Mouse (Mus musculus) NIH3T3 (cell line): ENCODE results near the gene Cpeb2.
A peak's percentile ranks its signal among the peaks of the same experiment; 100 is the strongest.

ENCODE experiments used
- DNase-seq: peaks from one replicate; pipeline ENCODE4 v3.0.0-alpha.2; 2012; ENCODE audit warnings: low read depth

Cpeb2 gene

GRCm38 (mm10) chr5:43239141-43239835, 6.3 kb downstream of the Cpeb2 start:
- no peak for DNase-seq

DNA sequence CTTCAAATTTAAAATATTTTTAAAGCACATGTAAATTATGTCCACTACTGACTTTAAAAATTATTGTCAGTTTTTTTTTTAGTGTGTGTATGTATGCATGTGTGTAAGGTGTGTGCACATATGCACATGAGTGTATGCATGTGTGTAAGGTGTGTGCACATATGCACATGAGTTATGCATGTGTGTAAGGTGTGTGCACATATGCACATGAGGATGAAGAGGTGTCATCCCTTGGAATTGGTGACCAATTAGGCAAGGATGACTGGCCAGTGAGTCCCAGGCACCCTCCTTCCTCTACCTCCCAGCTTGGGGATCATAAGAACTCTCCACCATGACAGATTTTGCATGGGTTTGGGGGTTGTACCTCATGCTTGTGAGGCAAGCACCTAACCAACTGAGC, 7.8 kb downstream of the Cpeb2 start:
- no peak for DNase-seq

GRCm38 (mm10) chr5:43246236-43246635, 13.3 kb downstream of the Cpeb2 start:
- no peak for DNase-seq

- DNase-seq: no peak
Measured at GRCm38 (mm10) chr5:43246954-43247353, 14.0 kb downstream of the Cpeb2 start.

DNA sequence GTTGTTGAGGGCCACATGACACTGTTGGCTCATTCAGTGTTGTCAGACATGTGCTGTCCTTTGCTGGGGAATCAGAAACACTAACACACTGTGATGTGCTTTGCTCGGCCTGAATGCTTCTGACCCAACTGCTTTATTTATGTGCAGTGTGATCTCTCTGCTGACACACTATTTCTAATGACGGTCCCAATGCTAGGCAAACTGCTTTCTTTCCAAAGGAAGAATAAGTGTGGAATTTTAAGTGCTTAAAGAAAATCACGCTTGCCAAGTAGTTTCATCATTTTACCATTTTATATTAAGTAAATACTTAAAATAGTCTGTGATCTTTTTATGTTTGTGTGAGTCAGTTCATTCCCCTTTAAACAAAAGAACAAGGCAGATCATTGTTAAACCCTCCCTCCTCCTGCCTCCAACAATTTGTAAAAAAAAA, 15.0 kb downstream of the Cpeb2 start:
- DNase-seq: peak; percentile 29

DNA sequence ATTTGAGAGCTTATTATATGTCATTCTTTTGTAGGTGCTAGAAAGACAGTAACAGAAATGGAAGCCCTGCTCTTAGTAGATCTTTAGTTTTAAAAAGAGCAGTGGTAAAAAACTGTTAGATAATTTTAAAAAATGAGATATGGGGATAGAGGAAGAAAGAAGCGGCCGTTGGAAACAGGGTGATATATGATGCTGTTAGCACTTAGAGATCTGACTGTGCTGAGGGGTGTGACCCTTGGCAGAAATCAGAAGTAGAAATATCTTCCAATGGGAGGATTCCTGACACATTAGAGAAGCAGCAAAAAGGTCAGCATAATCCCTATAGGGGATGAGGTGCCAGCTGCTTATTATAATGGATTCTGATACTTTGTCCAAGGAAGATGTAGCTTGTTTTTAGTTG, 24.5 kb downstream of the Cpeb2 start:
- no peak for DNase-seq

- no peak for DNase-seq
Measured at GRCm38 (mm10) chr5:43258472-43259142, 25.6 kb downstream of the Cpeb2 start.

DNA sequence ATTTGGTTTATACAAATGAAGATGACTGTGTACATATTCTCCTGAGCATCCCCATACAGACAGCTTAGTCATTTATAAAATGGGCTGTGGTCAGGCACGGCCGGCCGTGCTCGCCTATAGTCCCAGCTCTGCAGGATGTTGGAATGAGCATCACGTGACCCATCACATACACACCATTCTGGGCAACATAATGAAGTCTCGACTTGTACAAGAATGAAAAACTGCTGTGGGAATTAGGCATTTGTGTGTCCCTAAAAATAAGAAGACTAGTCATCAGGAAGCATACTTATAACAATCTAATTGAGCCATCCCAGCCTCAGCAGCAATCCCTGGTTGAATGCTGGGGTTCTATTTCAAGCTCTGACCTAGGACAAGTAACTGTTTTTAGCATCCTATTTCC, 28.8 kb downstream of the Cpeb2 start:
- no peak for DNase-seq

- DNase-seq: no peak
Measured at GRCm38 (mm10) chr5:43263951-43264350, 31.0 kb downstream of the Cpeb2 start.

DNA sequence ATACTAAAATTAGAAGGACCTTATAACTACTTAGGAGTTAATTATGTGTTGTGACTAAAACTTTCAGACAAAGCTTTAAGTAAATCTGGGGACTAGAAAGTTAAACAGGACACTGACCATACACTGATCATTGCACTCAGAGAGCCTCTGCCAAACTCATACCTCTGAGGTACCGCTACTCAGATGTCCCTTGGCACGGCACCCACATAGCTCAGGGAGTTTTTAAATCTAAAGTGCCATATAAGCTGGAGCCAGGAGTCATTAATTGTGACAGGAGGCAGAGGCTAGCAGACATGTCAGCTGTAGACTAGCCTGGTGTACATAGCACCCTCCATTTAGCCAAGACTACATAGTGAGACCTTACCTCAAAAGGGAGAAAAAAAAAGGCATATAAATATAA, 31.7 kb downstream of the Cpeb2 start:
- DNase-seq: no peak

GRCm38 (mm10) chr5:43277982-43278381, 45.0 kb downstream of the Cpeb2 start:
- DNase-seq: no peak

DNA sequence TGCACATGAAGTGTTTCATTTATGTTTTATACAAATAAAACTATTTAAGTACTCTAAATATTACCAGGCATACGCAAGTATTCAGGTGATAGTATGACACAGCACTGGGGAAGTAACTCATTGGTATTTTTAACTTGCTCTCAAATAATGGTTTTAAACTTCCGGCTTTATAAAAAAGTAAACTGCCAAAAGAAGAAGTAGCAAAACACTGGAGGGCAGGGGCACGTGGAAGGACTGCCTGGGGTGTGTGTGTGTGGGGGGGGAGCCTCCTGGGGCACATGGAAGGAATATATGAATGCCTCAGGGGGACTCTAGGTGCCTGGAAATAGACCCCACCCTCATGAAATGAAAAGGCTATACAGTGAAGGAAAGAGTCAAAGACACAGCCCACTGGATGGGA, 46.8 kb downstream of the Cpeb2 start:
- DNase-seq: no peak

- DNase-seq: no peak
Measured at GRCm38 (mm10) chr5:43285756-43286155, 52.8 kb downstream of the Cpeb2 start.

DNA sequence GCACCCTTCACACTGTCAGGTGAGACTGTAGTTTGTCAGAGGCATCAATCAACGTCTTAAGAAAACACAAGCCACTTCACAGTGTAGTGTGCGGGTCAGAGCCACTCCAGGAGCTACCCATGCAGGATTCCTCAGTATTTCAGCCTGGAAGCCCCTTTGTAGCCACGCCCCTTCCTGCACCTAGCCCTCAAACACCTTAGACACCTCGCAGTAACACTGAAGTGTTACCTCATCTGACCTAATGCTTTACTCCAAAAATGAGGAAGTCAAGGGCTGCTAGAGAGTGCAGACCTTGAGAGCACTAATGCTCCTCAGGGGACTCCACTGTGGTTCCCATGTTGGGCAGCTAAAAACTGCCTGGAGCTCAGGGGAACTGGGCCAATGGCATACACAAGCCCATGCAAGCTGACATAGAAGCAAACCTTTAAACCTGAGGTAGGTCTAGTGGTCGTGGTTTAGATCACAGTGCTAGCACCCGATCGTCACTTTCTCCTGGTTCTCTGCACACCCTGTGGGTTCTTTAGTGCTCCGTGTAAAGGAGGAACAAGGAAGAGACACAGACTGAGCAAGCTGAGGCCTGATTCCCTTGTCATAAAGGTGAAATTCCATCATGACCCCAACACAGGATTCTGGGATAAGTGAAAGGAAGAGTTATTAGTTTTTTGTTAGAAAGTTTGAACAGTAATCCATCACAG, 56.9 kb downstream of the Cpeb2 start:
- no peak for DNase-seq

GRCm38 (mm10) chr5:43293136-43293535, 60.2 kb downstream of the Cpeb2 start:
- no peak for DNase-seq

GRCm38 (mm10) chr5:43297459-43297858, 64.5 kb downstream of the Cpeb2 start:
- DNase-seq: no peak

GRCm38 (mm10) chr5:43298975-43299374, 66.0 kb downstream of the Cpeb2 start:
- DNase-seq: no peak

GRCm38 (mm10) chr5:43300076-43300475, 67.1 kb downstream of the Cpeb2 start:
- peak; percentile 36 for DNase-seq

DNA sequence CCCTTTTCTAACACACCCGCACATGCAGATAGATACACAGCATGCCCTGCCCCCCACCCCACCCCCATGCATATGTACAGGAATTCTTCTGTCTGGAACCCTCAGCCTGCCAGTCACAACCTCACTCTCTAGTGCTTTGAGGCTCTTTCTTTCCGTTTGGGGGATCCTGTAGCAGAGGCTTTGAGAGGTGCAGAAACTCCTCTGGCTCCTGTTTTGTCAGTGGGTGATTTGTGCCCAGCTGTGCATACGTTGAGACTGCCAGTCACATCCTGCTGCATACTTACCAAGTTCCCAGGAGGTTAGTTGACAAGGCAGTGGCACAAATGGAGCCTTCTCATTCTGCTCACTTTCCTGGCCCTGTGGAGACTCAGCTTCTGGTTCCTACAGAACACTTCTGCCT, 68.0 kb downstream of the Cpeb2 start:
- no peak for DNase-seq

GRCm38 (mm10) chr5:43303504-43303903, 70.5 kb downstream of the Cpeb2 start:
- DNase-seq: no peak

GRCm38 (mm10) chr5:43305449-43305848, 72.5 kb downstream of the Cpeb2 start:
- no peak for DNase-seq

- DNase-seq: no peak
Measured at GRCm38 (mm10) chr5:43309961-43310360, 77.0 kb downstream of the Cpeb2 start.

- DNase-seq: no peak
Measured at GRCm38 (mm10) chr5:43324311-43324862, 91.4 kb downstream of the Cpeb2 start.
